Mouse (Mus musculus) hindbrain, embryonic 10.5 days (tissue): ENCODE measurements around the gene Tnks2. TPM values are rescaled to one million over a fixed set of nuclear protein-coding genes. Genes with fewer than 3 reads are reported as not detected.

ENCODE experiments used
- DNase-seq: peaks from one replicate; pipeline ENCODE4 v3.0.0-alpha.2; 2017; ENCODE audit warnings: low spot score
- H3K27ac ChIP-seq: fragments of 300-500 bp; sonication (generic); 2 replicates; pipeline ENCODE4 v1.5.1; 2016; ENCODE audit warnings: mild to moderate bottlenecking, moderate library complexity
- H3K27me3 ChIP-seq: fragments of 300-500 bp; sonication (generic); 2 replicates; pipeline ENCODE4 v1.6.1; 2016; ENCODE audit warnings: mild to moderate bottlenecking; ENCODE audit not compliant: poor library complexity, insufficient read depth, severe bottlenecking
- H3K36me3 ChIP-seq: fragments of 300-500 bp; sonication (generic); 2 replicates; pipeline ENCODE4 v1.6.1; 2016; ENCODE audit warnings: mild to moderate bottlenecking, moderate library complexity
- H3K4me1 ChIP-seq: fragments of 300-500 bp; sonication (generic); replicated peaks from 2 replicates; pipeline ENCODE4 v1.6.1; 2016; ENCODE audit warnings: mild to moderate bottlenecking
- H3K4me3 ChIP-seq: fragments of 300-500 bp; sonication (generic); 2 replicates; pipeline ENCODE4 v1.5.1; 2016; ENCODE audit warnings: mild to moderate bottlenecking, moderate library complexity
- H3K9me3 ChIP-seq: fragments of 300-500 bp; sonication (generic); 2 replicates; pipeline ENCODE4 v1.6.1; 2016; ENCODE audit warnings: mild to moderate bottlenecking, moderate library complexity
- WGBS: fragments of 180-500 bp; shearing (Covaris S2); methylation state at CpG from one replicate; pipeline ENCODE4 v1.1.7; 2016; 5-methylcytosine and 5-hydroxymethylcytosine counted together
- polyA plus RNA-seq: library from polyadenylated mRNA; unstranded; fragments of >200 nt; fragmentation: Nextera tagmentation; extraction: Ambion mirVana; gene quantifications from 2 replicates; pipeline ENCODE4 v1.2.1, GENCODE M21; 2016

Gene Tnks2
- polyA plus RNA-seq, 1 experiment from 2014 or later: 53.6 TPM

DNA sequence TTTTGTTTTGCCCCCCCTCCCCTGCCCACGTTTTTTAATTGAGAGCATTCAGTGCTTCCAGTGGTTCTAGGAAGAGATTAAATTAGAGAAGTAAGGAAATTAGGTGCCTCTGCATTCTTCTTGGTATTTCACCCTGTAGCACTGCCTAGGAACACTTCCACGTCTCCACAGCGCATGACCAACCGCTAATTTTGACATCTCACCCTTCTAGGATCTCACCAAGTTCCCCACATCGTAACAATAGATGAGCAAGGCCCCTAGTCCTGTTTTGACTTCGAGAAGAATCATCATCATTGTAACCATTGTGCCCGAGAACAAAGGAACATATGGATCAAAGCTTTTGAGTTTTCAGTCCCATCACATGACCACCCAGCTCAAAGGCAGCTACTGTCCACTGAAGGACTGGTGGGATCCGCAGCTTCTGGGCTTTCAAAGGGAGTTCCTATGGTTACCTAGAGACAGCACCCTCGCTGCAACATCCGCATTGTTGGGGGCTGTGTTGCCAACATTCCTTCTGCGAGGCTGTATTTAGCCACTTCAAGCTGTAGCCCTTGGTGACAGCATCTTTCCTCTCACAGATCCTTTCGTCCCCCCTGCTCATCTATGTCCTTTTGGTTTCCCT is 76.5 kb downstream of the Tnks2 start:
- 18% methylated on average over 12 of the region's 12 CpGs for WGBS
- peaks cover 4% of the 10 kb centered on the region for H3K27me3 ChIP-seq
- H3K9me3 ChIP-seq: 0 out of 2 replicates have a peak, but pooled peaks cover 5% of the 10 kb centered on the region
- peaks cover 34% of the 10 kb centered on the region for H3K4me1 ChIP-seq
- H3K36me3 ChIP-seq: no peaks in the 10 kb centered on the region
- peak overlapping the region; percentile 82 for H3K27ac ChIP-seq
- peak; percentile 80 for DNase-seq
- H3K4me3 ChIP-seq: 0 out of 2 replicates have a peak overlapping the region, but pooled peaks have one; percentile 16

- no peak overlapping the region for H3K27ac ChIP-seq
- peaks cover 50% of the 10 kb centered on the region for H3K4me1 ChIP-seq
- H3K4me3 ChIP-seq: no peak overlapping the region
- H3K9me3 ChIP-seq: no peaks in the 10 kb centered on the region
- no peaks in the 10 kb centered on the region for H3K36me3 ChIP-seq
- H3K27me3 ChIP-seq: peaks cover 4% of the 10 kb centered on the region
- 77% methylated on average over 7 of the region's 7 CpGs for WGBS
- DNase-seq: no peak
Measured at GRCm38 (mm10) chr19:36913064-36913463, 79.0 kb downstream of the Tnks2 start.

- no peak overlapping the region for H3K27ac ChIP-seq
- H3K36me3 ChIP-seq: no peaks in the 10 kb centered on the region
- peaks cover 4% of the 10 kb centered on the region for H3K27me3 ChIP-seq
- DNase-seq: no peak
- no peak overlapping the region for H3K4me3 ChIP-seq
- H3K4me1 ChIP-seq: peaks cover 48% of the 10 kb centered on the region
- 86% methylated on average over 4 of the region's 4 CpGs for WGBS
- no peaks in the 10 kb centered on the region for H3K9me3 ChIP-seq
Measured at GRCm38 (mm10) chr19:36916206-36916605, 82.2 kb downstream of the Tnks2 start.

- H3K4me3 ChIP-seq: peak overlapping the region; percentile 85
- no peak for DNase-seq
- no peaks in the 10 kb centered on the region for H3K9me3 ChIP-seq
- H3K27me3 ChIP-seq: peaks cover 4% of the 10 kb centered on the region
- H3K27ac ChIP-seq: no peak overlapping the region
- H3K4me1 ChIP-seq: peaks cover 41% of the 10 kb centered on the region
- WGBS: 89% methylated on average over 1 of the region's 1 CpGs
- H3K36me3 ChIP-seq: no peaks in the 10 kb centered on the region
Measured at GRCm38 (mm10) chr19:36916876-36917389, 82.9 kb downstream of the Tnks2 start.

GRCm38 (mm10) chr19:36918441-36919301 is 84.6 kb downstream of the Tnks2 start:
- Histone ChIP-seq H3K27ac (peak overlapping the region; percentile 96), H3K4me1 (peaks cover 27% of the 10 kb centered on the region), H3K4me3 (peak overlapping the region; percentile 85), H3K36me3 (no peaks in the 10 kb centered on the region), H3K9me3 (no peaks in the 10 kb centered on the region), H3K27me3 (no peaks in the 10 kb centered on the region)
- peak; percentile 88 for DNase-seq
- under 1% methylated on average over 85 of the region's 85 CpGs for WGBS

DNA sequence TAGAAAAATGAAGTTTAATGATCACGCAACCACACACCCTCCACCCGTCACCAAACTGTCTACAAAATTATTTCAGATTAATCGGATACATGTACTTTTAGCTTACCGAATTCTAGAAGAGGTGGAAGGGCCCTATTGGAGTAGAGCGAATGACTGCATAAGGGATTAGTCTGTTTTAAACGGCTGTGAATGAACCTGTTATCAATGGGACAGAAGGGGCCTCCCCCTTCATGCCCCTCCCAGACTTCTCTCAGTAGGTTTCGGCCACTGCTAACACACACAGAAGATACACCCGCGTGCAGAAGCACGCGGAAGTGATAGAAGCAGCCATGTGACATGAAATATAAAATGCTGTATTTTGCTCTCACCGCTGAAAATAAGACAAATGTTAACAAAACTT is 85.4 kb downstream of the Tnks2 start, which contains the start of gene Fgfbp3:
Gene Fgfbp3 (minus strand): TSS at position 150 of the 400 bp plus-strand sequence.
- no peaks in the 10 kb centered on the region for H3K36me3 ChIP-seq
- peaks cover 27% of the 10 kb centered on the region for H3K4me1 ChIP-seq
- peak; percentile 29 for DNase-seq
- peak within 1 kb of the TSS; percentile 85 for H3K4me3 ChIP-seq
- 5% methylated on average over 12 of the region's 12 CpGs for WGBS
- H3K27ac ChIP-seq: peak within 1 kb of the TSS; percentile 96
- no peaks in the 10 kb centered on the region for H3K9me3 ChIP-seq
- no peaks in the 10 kb centered on the region for H3K27me3 ChIP-seq

- Histone ChIP-seq H3K4me1 (peaks cover 29% of the 10 kb centered on the region), H3K4me3 (no peak overlapping the region), H3K9me3 (no peaks in the 10 kb centered on the region), H3K27me3 (no peaks in the 10 kb centered on the region), H3K27ac (no peak overlapping the region), H3K36me3 (no peaks in the 10 kb centered on the region)
- no peak for DNase-seq
- 37% methylated on average over 2 of the region's 2 CpGs for WGBS
Measured at GRCm38 (mm10) chr19:36922015-36922414, 88.0 kb downstream of the Tnks2 start.

DNA sequence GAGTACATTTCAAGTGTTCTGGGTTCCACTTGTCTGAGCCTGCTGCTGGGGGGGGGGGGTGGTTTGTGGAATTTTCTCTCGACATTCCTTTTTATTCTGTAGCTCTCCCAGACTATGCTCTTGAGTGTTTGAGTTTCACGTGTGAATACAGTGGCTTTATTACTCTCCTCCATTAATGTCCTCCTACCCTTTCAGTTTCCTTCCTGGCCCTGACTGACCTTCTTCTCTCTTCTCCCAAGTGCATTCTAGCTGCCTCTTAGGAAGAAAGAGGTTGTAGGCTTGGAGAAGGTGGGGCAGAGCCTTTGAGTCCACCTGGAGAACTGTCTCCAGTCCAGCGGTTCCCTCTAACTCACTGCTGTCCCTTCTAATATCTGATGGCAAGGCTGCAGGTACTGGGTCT is 88.9 kb downstream of the Tnks2 start:
- Histone ChIP-seq H3K27ac (no peak overlapping the region), H3K4me1 (peaks cover 33% of the 10 kb centered on the region), H3K9me3 (no peaks in the 10 kb centered on the region), H3K4me3 (no peak overlapping the region), H3K27me3 (no peaks in the 10 kb centered on the region), H3K36me3 (no peaks in the 10 kb centered on the region)
- no peak for DNase-seq
- WGBS: 68% methylated on average over 3 of the region's 3 CpGs

GRCm38 (mm10) chr19:36925671-36926552 is 91.9 kb downstream of the Tnks2 start, which contains the start of gene Btaf1:
Btaf1 (plus strand) TSS chr19:36926079.
- Histone ChIP-seq H3K9me3 (no peaks in the 10 kb centered on the region), H3K27me3 (no peaks in the 10 kb centered on the region), H3K4me1 (peaks cover 25% of the 10 kb centered on the region), H3K4me3 (peak within 1 kb of the TSS; percentile 91), H3K27ac (peak within 1 kb of the TSS; percentile 96), H3K36me3 (peaks cover 4% of the 10 kb centered on the region; the same call in 1 of the 2 replicates)
- WGBS: under 1% methylated on average over 98 of the region's 98 CpGs
- DNase-seq: peak; percentile 95

GRCm38 (mm10) chr19:36926553-36927236 is 92.7 kb downstream of the Tnks2 start:
- no peak for DNase-seq
- H3K36me3 ChIP-seq: peaks cover 6% of the 10 kb centered on the region; the same call in 1 of the 2 replicates

DNA sequence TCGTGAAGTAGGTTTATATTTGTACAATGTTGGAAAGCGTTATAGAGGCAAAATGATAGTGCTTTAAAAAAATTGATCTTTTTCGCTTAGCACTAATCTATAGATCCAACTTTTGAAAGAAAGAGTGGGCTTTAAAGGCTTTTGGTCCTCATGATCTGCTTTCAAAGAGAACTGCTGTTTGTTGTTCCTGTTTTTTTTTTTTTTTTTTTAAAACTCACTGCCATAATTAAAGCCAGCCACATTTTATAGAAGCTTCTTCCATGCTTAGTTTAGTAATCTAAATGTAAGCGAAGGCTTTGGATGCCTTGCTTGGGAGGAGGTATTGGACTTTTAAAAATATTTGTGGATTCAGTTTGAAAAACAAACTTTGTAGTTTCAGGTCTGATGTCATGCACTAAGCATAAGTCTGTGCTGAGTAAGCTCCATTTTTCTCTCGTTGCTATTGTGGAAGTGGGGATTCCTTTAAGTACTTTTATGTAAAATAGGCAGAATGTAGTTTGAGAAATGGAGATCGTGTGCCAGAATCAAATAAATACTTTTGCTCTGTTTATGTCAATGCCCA is 93.8 kb downstream of the Tnks2 start:
- H3K27ac ChIP-seq: no peak overlapping the region
- H3K4me1 ChIP-seq: peaks cover 25% of the 10 kb centered on the region
- no peaks in the 10 kb centered on the region for H3K9me3 ChIP-seq
- no peaks in the 10 kb centered on the region for H3K27me3 ChIP-seq
- WGBS: 86% methylated on average over 6 of the region's 6 CpGs
- H3K4me3 ChIP-seq: peak overlapping the region; percentile 91
- no peak for DNase-seq
- H3K36me3 ChIP-seq: peaks cover 8% of the 10 kb centered on the region; the same call in 1 of the 2 replicates

More at GRCm38 (mm10) chr19:36926553-36927236, 92.7 kb downstream of the Tnks2 start:
- 2% methylated on average over 26 of the region's 26 CpGs for WGBS
- Histone ChIP-seq H3K27me3 (no peaks in the 10 kb centered on the region), H3K4me3 (peak overlapping the region; percentile 91), H3K4me1 (peaks cover 25% of the 10 kb centered on the region), H3K9me3 (no peaks in the 10 kb centered on the region), H3K27ac (peak overlapping the region; percentile 96)
